Mouse (Mus musculus) cortical plate, adult 2 months (tissue): ENCODE measurements around the gene Hacl1.

Source experiments
- CTCF ChIP-seq: fragments of 200-500 bp; IDR thresholded peaks from 2 replicates; pipeline ENCODE4 v1.5.1; 2011; ENCODE audit warnings: mild to moderate bottlenecking, control low read depth, low read length; ENCODE audit not compliant: insufficient read depth; ENCODE audit errors: extremely low read depth
- POLR2A ChIP-seq: fragments of 200-500 bp; IDR thresholded peaks from 2 replicates; pipeline ENCODE4 v1.6.1; 2011; ENCODE audit warnings: mild to moderate bottlenecking, low read length, control low read depth; ENCODE audit not compliant: insufficient read depth; ENCODE audit errors: extremely low read depth

- TF ChIP-seq CTCF (no peak), POLR2A (no peak)
These were observed 23.9 kb upstream of the Hacl1 start for GRCm38 (mm10) chr14:31664903-31665565.
